Mouse (Mus musculus): ENCODE measurements around the gene Spata1. TPM values are rescaled to one million over a fixed set of nuclear protein-coding genes. Genes with fewer than 3 reads are reported as not detected.

Spata1 gene
- total and polyA plus RNA-seq, 2 experiments = 0.21 to 5.1 TPM

GRCm38 (mm10) chr3:146500810-146501201 lies 1.3 kb upstream of the Spata1 start:
- DNase-seq (ENCODE audit: extremely low read depth, low read depth, low spot score) = no peak
- peak overlapping the region; percentile 42 for H3K9ac ChIP-seq (ENCODE audit: low read depth, low read length)
- H3K27me3 ChIP-seq (ENCODE audit: control insufficient read depth, insufficient read depth, low read length) = no peaks in the 10 kb centered on the region
- H3K36me3 ChIP-seq (ENCODE audit: control insufficient read depth, insufficient read depth, low read length) = peaks cover 17% of the 10 kb centered on the region
- H3K79me2 ChIP-seq (ENCODE audit: control insufficient read depth, insufficient read depth, low read length) = peaks cover 19% of the 10 kb centered on the region; the same call in 1 of the 2 replicates
- H3K4me1 ChIP-seq (ENCODE audit: control insufficient read depth, insufficient read depth, low read length) = peaks cover 21% of the 10 kb centered on the region
- peak overlapping the region; percentile 100 for H3K4me3 ChIP-seq (ENCODE audit: insufficient read depth, low read depth, low read length)
- WGBS = 7% methylated on average over 5 of the region's 5 CpGs
- TF ChIP-seq POLR2A (IDR thresholded peaks at IDR 0.05; ENCODE audit: extremely low read depth, insufficient read depth, low read length) (no peak), CTCF (IDR thresholded peaks at IDR 0.05; ENCODE audit: low read depth, low read length) (no peak)
- H3K27ac ChIP-seq (replicated peaks; ENCODE audit: insufficient read depth, low read depth, low read length) = peak overlapping the region; percentile 96

DNA sequence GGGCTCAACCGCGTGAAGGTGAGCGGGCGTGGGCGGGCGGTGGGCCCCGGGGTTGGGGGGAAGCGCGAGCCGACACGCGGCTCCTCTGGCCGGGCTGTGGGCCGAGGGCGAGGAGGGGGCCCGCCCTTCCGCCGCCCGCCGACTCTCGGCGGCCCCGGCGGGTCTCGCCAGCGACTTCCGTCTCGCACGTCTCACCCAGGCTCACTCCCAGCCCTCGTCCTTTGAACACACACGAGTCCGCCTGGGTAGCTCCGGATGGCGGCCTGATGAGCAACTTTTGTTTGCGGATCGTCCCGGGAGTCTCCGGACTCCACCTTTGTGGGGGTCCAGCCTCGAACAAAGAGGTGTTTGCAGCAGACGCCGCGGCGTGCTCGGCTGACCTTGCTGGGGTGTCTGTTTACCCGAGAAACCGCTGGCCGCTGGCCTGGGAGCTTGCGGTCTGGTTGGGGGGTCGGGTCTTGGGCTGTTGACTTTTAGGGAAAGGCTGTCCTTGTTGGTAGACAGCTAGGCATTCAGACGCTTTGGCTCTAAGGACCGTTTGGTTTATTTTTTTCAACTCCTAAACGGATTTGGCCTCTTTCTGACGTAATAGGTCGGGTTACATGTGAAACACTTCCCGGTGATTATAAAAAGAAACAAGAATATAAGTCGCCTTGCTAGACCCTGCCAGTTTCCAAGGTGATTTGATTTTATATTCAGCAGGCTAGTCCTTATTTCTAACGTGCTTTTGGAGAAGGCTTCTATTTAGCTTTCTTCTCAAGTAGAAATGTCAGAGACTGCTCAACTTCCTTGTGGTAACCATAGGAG lies 653 bp upstream of the Spata1 start:
- peak overlapping the region; percentile 84 for H3K9ac ChIP-seq (ENCODE audit: low read depth, low read length)
- peak; percentile 77 for DNase-seq (ENCODE audit: extremely low read depth, low read depth, low spot score)
- TF ChIP-seq POLR2A (IDR thresholded peaks at IDR 0.05; ENCODE audit: extremely low read depth, insufficient read depth, low read length) = peak; percentile 46; the same call in 1 of the 2 replicates
- TF ChIP-seq CTCF (IDR thresholded peaks at IDR 0.05; ENCODE audit: low read depth, low read length) = no peak

GRCm38 (mm10) chr3:146498989-146499388 lies 564 bp downstream of the Spata1 start:
- TF ChIP-seq POLR2A (IDR thresholded peaks at IDR 0.05; ENCODE audit: extremely low read depth, insufficient read depth, low read length) = no peak
- TF ChIP-seq CTCF (IDR thresholded peaks at IDR 0.05; ENCODE audit: low read depth, low read length) = no peak
- peaks cover 9% of the 10 kb centered on the region for H3K36me3 ChIP-seq (ENCODE audit: control insufficient read depth, insufficient read depth, low read length)
- H3K27me3 ChIP-seq (ENCODE audit: control insufficient read depth, insufficient read depth, low read length) = no peaks in the 10 kb centered on the region
- H3K4me3 ChIP-seq (ENCODE audit: insufficient read depth, low read depth, low read length) = peak overlapping the region; percentile 93
- H3K27ac ChIP-seq (replicated peaks; ENCODE audit: insufficient read depth, low read depth, low read length) = peak overlapping the region; percentile 100
- peaks cover 19% of the 10 kb centered on the region; the same call in 1 of the 2 replicates for H3K79me2 ChIP-seq (ENCODE audit: control insufficient read depth, insufficient read depth, low read length)
- peaks cover 21% of the 10 kb centered on the region for H3K4me1 ChIP-seq (ENCODE audit: control insufficient read depth, insufficient read depth, low read length)
- DNase-seq (ENCODE audit: extremely low read depth, low read depth, low spot score) = peak; percentile 48
- H3K9ac ChIP-seq (ENCODE audit: low read depth, low read length) = peak overlapping the region; percentile 100
- WGBS = under 1% methylated on average over 13 of the region's 13 CpGs

More for the DNA sequence above, 653 bp upstream of the Spata1 start:
- Histone ChIP-seq H3K4me1 (ENCODE audit: control insufficient read depth, insufficient read depth, low read length) (peaks cover 21% of the 10 kb centered on the region), H3K79me2 (ENCODE audit: control insufficient read depth, insufficient read depth, low read length) (peaks cover 19% of the 10 kb centered on the region; the same call in 1 of the 2 replicates), H3K36me3 (ENCODE audit: control insufficient read depth, insufficient read depth, low read length) (peaks cover 12% of the 10 kb centered on the region), H3K27ac (replicated peaks; ENCODE audit: insufficient read depth, low read depth, low read length) (peak overlapping the region; percentile 96), H3K27me3 (ENCODE audit: control insufficient read depth, insufficient read depth, low read length) (no peaks in the 10 kb centered on the region), H3K4me3 (ENCODE audit: insufficient read depth, low read depth, low read length) (peak overlapping the region; percentile 100)
- WGBS = under 1% methylated on average over 57 of the region's 57 CpGs

- no peak overlapping the region for H3K27ac ChIP-seq (replicated peaks; ENCODE audit: insufficient read depth, low read depth, low read length)
- WGBS = over 99% methylated on average over 8 of the region's 8 CpGs
- no peak overlapping the region for H3K9ac ChIP-seq (ENCODE audit: low read depth, low read length)
- no peak for DNase-seq (ENCODE audit: extremely low read depth, low read depth, low spot score)
- H3K27me3 ChIP-seq (ENCODE audit: control insufficient read depth, insufficient read depth, low read length) = no peaks in the 10 kb centered on the region
- no peaks in the 10 kb centered on the region for H3K36me3 ChIP-seq (ENCODE audit: control insufficient read depth, insufficient read depth, low read length)
- no peak overlapping the region for H3K4me3 ChIP-seq (ENCODE audit: insufficient read depth, low read depth, low read length)
- H3K79me2 ChIP-seq (ENCODE audit: control insufficient read depth, insufficient read depth, low read length) = peaks cover 2% of the 10 kb centered on the region; the same call in 1 of the 2 replicates
- no peak for TF ChIP-seq CTCF (IDR thresholded peaks at IDR 0.05; ENCODE audit: low read depth, low read length)
- no peak for TF ChIP-seq POLR2A (IDR thresholded peaks at IDR 0.05; ENCODE audit: extremely low read depth, insufficient read depth, low read length)
- peaks cover 5% of the 10 kb centered on the region; the same call in 1 of the 2 replicates for H3K4me1 ChIP-seq (ENCODE audit: control insufficient read depth, insufficient read depth, low read length)
These were observed 4.6 kb downstream of the Spata1 start for GRCm38 (mm10) chr3:146494941-146495340.

- no peak for DNase-seq (ENCODE audit: extremely low read depth, low read depth, low spot score)
- 93% methylated on average over 4 of the region's 4 CpGs for WGBS
- Histone ChIP-seq H3K36me3 (ENCODE audit: control insufficient read depth, insufficient read depth, low read length) (no peaks in the 10 kb centered on the region; the same call in 1 of the 2 replicates), H3K4me1 (ENCODE audit: control insufficient read depth, insufficient read depth, low read length) (no peaks in the 10 kb centered on the region), H3K79me2 (ENCODE audit: control insufficient read depth, insufficient read depth, low read length) (no peaks in the 10 kb centered on the region), H3K9ac (ENCODE audit: low read depth, low read length) (no peak overlapping the region), H3K27ac (replicated peaks; ENCODE audit: insufficient read depth, low read depth, low read length) (no peak overlapping the region), H3K4me3 (ENCODE audit: insufficient read depth, low read depth, low read length) (no peak overlapping the region), H3K27me3 (ENCODE audit: control insufficient read depth, insufficient read depth, low read length) (no peaks in the 10 kb centered on the region)
- TF ChIP-seq CTCF (IDR thresholded peaks at IDR 0.05; ENCODE audit: low read depth, low read length) (no peak), POLR2A (IDR thresholded peaks at IDR 0.05; ENCODE audit: extremely low read depth, insufficient read depth, low read length) (no peak)
These were observed 13.1 kb downstream of the Spata1 start for GRCm38 (mm10) chr3:146486464-146486863.

DNA sequence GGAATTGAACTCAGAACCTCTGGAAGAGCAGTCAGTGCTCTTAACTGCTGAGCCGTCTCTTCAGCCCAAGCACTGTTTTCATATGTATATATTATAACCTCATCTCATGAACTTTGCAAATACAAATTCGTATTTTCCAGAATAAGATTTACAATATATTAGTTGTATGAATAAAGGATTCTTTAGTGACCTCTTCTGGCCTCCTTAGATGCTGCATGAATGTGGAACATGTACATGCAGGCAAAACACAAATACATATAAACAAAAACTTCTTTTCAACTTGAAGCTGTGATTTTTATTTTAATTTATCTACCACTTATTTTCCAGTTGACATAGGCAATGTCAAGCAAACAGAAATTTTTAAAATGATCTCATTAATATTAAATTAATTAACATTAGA lies 17.5 kb downstream of the Spata1 start:
- Histone ChIP-seq H3K36me3 (ENCODE audit: control insufficient read depth, insufficient read depth, low read length) (no peaks in the 10 kb centered on the region; the same call in 1 of the 2 replicates), H3K27me3 (ENCODE audit: control insufficient read depth, insufficient read depth, low read length) (no peaks in the 10 kb centered on the region), H3K27ac (replicated peaks; ENCODE audit: insufficient read depth, low read depth, low read length) (no peak overlapping the region), H3K79me2 (ENCODE audit: control insufficient read depth, insufficient read depth, low read length) (no peaks in the 10 kb centered on the region), H3K4me1 (ENCODE audit: control insufficient read depth, insufficient read depth, low read length) (no peaks in the 10 kb centered on the region), H3K9ac (ENCODE audit: low read depth, low read length) (no peak overlapping the region), H3K4me3 (ENCODE audit: insufficient read depth, low read depth, low read length) (no peak overlapping the region)
- WGBS = 73% methylated on average over 2 of the region's 2 CpGs
- TF ChIP-seq CTCF (IDR thresholded peaks at IDR 0.05; ENCODE audit: low read depth, low read length) (0 out of 2 replicates have a peak, but pooled peaks have one; percentile 4), POLR2A (IDR thresholded peaks at IDR 0.05; ENCODE audit: extremely low read depth, insufficient read depth, low read length) (no peak)
- DNase-seq (ENCODE audit: extremely low read depth, low read depth, low spot score) = no peak

Measured in liver, adult 2 months (tissue).